Mouse (Mus musculus) MEL (cell line): ENCODE measurements around the gene Fcrla. TPM values are rescaled to one million over a fixed set of nuclear protein-coding genes. Genes with fewer than 3 reads are reported as not detected.

Experiments used
- DNase-seq: peaks from one replicate; pipeline ENCODE4 v3.0.0; 2011; ENCODE audit warnings: low read depth, low spot score
- H3K27ac ChIP-seq: 2 replicates; pipeline ENCODE4 v1.5.1; 2012; ENCODE audit warnings: low read depth, mild to moderate bottlenecking, control low read depth, low read length, moderate library complexity; ENCODE audit not compliant: control insufficient read depth
- H3K27me3 ChIP-seq, 2 experiments: fragments of 150-350 bp in 1 of 2; sonication (generic) in 1 of 2; 2 replicates each; pipeline ENCODE4 v1.6.1; 2012; ENCODE audit warnings: low read length in 2 of 2, mild to moderate bottlenecking in 2 of 2, improper control_type of control experiment in 1 of 2, moderate library complexity in 1 of 2; ENCODE audit not compliant: insufficient read depth in 2 of 2, control insufficient read depth in 1 of 2
- H3K36me3 ChIP-seq, 2 experiments: 2 replicates each; pipeline ENCODE4 v1.6.1; 2012 to 2014; ENCODE audit warnings: low read length in 2 of 2, improper control_type of control experiment in 1 of 2, inconsistent platforms in 1 of 2, mild to moderate bottlenecking in 1 of 2; ENCODE audit not compliant: insufficient read depth in 2 of 2, control insufficient read depth in 1 of 2
- H3K4me1 ChIP-seq, 2 experiments: fragments of 150-350 bp in 1 of 2; sonication (generic) in 1 of 2; 2 replicates each; pipeline ENCODE4 v1.6.1; 2012; ENCODE audit warnings: low read length in 2 of 2, improper control_type of control experiment in 1 of 2, mild to moderate bottlenecking in 1 of 2; ENCODE audit not compliant: insufficient read depth in 2 of 2, control insufficient read depth in 1 of 2
- H3K4me3 ChIP-seq, 2 experiments: fragments of 150-350 bp in 1 of 2; sonication (generic) in 1 of 2; 2 replicates each; pipeline ENCODE4 v1.5.1; 2012; ENCODE audit warnings: low read depth in 2 of 2, low read length in 2 of 2, mild to moderate bottlenecking in 2 of 2, moderate library complexity in 2 of 2, control low read depth in 1 of 2, improper control_type of control experiment in 1 of 2; ENCODE audit not compliant: control insufficient read depth in 1 of 2, insufficient read depth in 1 of 2
- H3K79me2 ChIP-seq: 2 replicates; pipeline ENCODE4 v1.6.1; 2012; ENCODE audit warnings: mild to moderate bottlenecking, low read length, moderate library complexity; ENCODE audit not compliant: control insufficient read depth, poor library complexity, insufficient read depth
- H3K9ac ChIP-seq: 2 replicates; pipeline ENCODE4 v1.6.1; 2012; ENCODE audit warnings: low read depth, mild to moderate bottlenecking, control low read depth, low read length, moderate library complexity; ENCODE audit not compliant: control insufficient read depth, poor library complexity, severe bottlenecking
- H3K9me3 ChIP-seq: fragments of 150-350 bp; sonication (generic); replicated peaks from 2 replicates; pipeline ENCODE4 v1.6.1; 2012; ENCODE audit warnings: mild to moderate bottlenecking, low read length, improper control_type of control experiment, moderate library complexity; ENCODE audit not compliant: insufficient read depth
- CHD1 ChIP-seq: IDR thresholded peaks from 2 replicates; pipeline ENCODE4 v1.6.1; 2012; ENCODE audit warnings: low read depth, mild to moderate bottlenecking, inconsistent platforms, low read length, improper control_type of control experiment
- CHD2 ChIP-seq: IDR thresholded peaks from 2 replicates; pipeline ENCODE4 v1.6.1; 2011; ENCODE audit warnings: low read length, improper control_type of control experiment
- EP300 ChIP-seq, 2 experiments: IDR thresholded peaks; 2 replicates each; pipeline ENCODE4 v1.6.1; 2011; ENCODE audit warnings: improper control_type of control experiment in 2 of 2, low read length in 2 of 2, low read depth in 1 of 2, mild to moderate bottlenecking in 1 of 2
- GABPA ChIP-seq: IDR thresholded peaks from 2 replicates; pipeline ENCODE4 v1.6.1; 2012; ENCODE audit warnings: low read depth, mild to moderate bottlenecking, inconsistent platforms, low read length, improper control_type of control experiment, moderate library complexity
- GATA1 ChIP-seq: IDR thresholded peaks from 2 replicates; pipeline ENCODE4 v1.6.1; 2011; ENCODE audit warnings: low read depth, low read length, improper control_type of control experiment
- HCFC1 ChIP-seq: IDR thresholded peaks from 2 replicates; pipeline ENCODE4 v1.6.1; 2012; ENCODE audit warnings: low read depth, mild to moderate bottlenecking, inconsistent platforms, low read length, improper control_type of control experiment, moderate library complexity
- JUND ChIP-seq: IDR thresholded peaks from 2 replicates; pipeline ENCODE4 v1.6.1; 2011; ENCODE audit warnings: low read depth, mild to moderate bottlenecking, improper control_type of control experiment, low read length
- KAT2A ChIP-seq: conservative IDR thresholded peaks from 2 replicates; pipeline ENCODE4 v1.6.1; 2012; ENCODE audit warnings: low read depth, low read length, improper control_type of control experiment, inconsistent platforms
- MAX ChIP-seq: IDR thresholded peaks from 2 replicates; pipeline ENCODE4 v1.6.1; 2011; ENCODE audit warnings: low read length, improper control_type of control experiment
- MAZ ChIP-seq: IDR thresholded peaks from 2 replicates; pipeline ENCODE4 v1.6.1; 2012; ENCODE audit warnings: low read depth, mild to moderate bottlenecking, inconsistent platforms, low read length, improper control_type of control experiment
- MEF2A ChIP-seq: IDR thresholded peaks from 2 replicates; pipeline ENCODE4 v1.6.1; 2014; ENCODE audit warnings: low read depth, mild to moderate bottlenecking, inconsistent platforms, low read length, improper control_type of control experiment; ENCODE audit not compliant: poor library complexity, insufficient replicate concordance, severe bottlenecking; ENCODE audit errors: extremely low read depth
- MYB ChIP-seq: IDR thresholded peaks from 2 replicates; pipeline ENCODE4 v1.6.1; 2011; ENCODE audit warnings: mild to moderate bottlenecking, low read depth, low read length, improper control_type of control experiment
- MYC ChIP-seq: IDR thresholded peaks from 2 replicates; pipeline ENCODE4 v1.6.1; 2011; ENCODE audit warnings: low read depth, mild to moderate bottlenecking, low read length, improper control_type of control experiment, moderate library complexity
- NRF1 ChIP-seq: IDR thresholded peaks from 2 replicates; pipeline ENCODE4 v1.6.1; 2014; ENCODE audit warnings: low read depth, mild to moderate bottlenecking, inconsistent platforms, low read length, improper control_type of control experiment, moderate library complexity; ENCODE audit not compliant: poor library complexity, insufficient read depth, severe bottlenecking
- POLR2A ChIP-seq, 2 experiments: IDR thresholded peaks; 2 replicates each; pipeline ENCODE4 v1.6.1; 2011 to 2012; ENCODE audit warnings: low read length in 2 of 2, mild to moderate bottlenecking in 2 of 2, control low read depth in 1 of 2, improper control_type of control experiment in 1 of 2, low read depth in 1 of 2, moderate library complexity in 1 of 2; ENCODE audit not compliant: control insufficient read depth in 1 of 2, insufficient read depth in 1 of 2, poor library complexity in 1 of 2
- POLR2AphosphoS2 ChIP-seq: IDR thresholded peaks from 2 replicates; pipeline ENCODE4 v1.6.1; 2011; ENCODE audit warnings: low read length, improper control_type of control experiment
- RAD21 ChIP-seq: IDR thresholded peaks from 2 replicates; pipeline ENCODE4 v1.6.1; 2011; ENCODE audit warnings: mild to moderate bottlenecking, low read depth, low read length, improper control_type of control experiment
- RCOR1 ChIP-seq: IDR thresholded peaks from 2 replicates; pipeline ENCODE4 v1.6.1; 2012; ENCODE audit warnings: low read depth, mild to moderate bottlenecking, inconsistent platforms, low read length, improper control_type of control experiment
- SMC3 ChIP-seq: IDR thresholded peaks from 2 replicates; pipeline ENCODE4 v1.6.1; 2011; ENCODE audit warnings: low read depth, low read length, improper control_type of control experiment
- USF1 ChIP-seq: IDR thresholded peaks from 2 replicates; pipeline ENCODE4 v1.6.1; 2014; ENCODE audit warnings: low read depth, mild to moderate bottlenecking, inconsistent platforms, low read length, improper control_type of control experiment, moderate library complexity
- ZMIZ1 ChIP-seq: IDR thresholded peaks from 2 replicates; pipeline ENCODE4 v1.6.1; 2012; ENCODE audit warnings: low read depth, mild to moderate bottlenecking, inconsistent platforms, low read length, improper control_type of control experiment, moderate library complexity
- polyA plus RNA-seq, 2 experiments: library from polyadenylated mRNA; stranded (reverse) in 1 of 2; unstranded in 1 of 2; fragments of >175 nt in 1 of 2; fragments of >200 nt in 1 of 2; gene quantifications; 2 replicates each; pipeline versions ENCODE4 v1.2.1 to v1.2.4; 2012; ENCODE audit warnings: low replicate concordance in 2 of 2, low read depth in 1 of 2; ENCODE audit not compliant: insufficient read length in 2 of 2, insufficient read depth in 1 of 2, missing spikeins in 1 of 2
- total RNA-seq: library from RNA; depleted of rRNA; stranded (reverse); fragments of 300-350 nt; gene quantifications from 2 replicates; pipeline ENCODE4 v1.2.3, GENCODE M21; 2012; rRNA removed

The Fcrla gene
- total RNA-seq: 0.12 and 0.39 TPM in 2 replicates
- under 1 TPM in 1 of 2 experiments, not detected in 1; 0.18 TPM for polyA plus RNA-seq

- Histone ChIP-seq H3K9ac (no peak within 1 kb of the TSS), H3K4me1 (peaks cover 5 to 11% of the 10 kb centered on the region in 2 experiments), H3K79me2 (no peaks in the 10 kb centered on the region), H3K27me3 (no peaks in the 10 kb centered on the region)
- TF ChIP-seq EP300 (IDR thresholded peaks at IDR 0.05; ENCODE audit: low read depth in 1 of 2, low read length in 2 of 2): no peak
- TF ChIP-seq MYC: no peak
- no peak for TF ChIP-seq MYB
- TF ChIP-seq GATA1: no peak
- TF ChIP-seq POLR2A (IDR thresholded peaks at IDR 0.05; ENCODE audit: control insufficient read depth in 1 of 2, insufficient read depth in 1 of 2, low read depth in 1 of 2, low read length in 2 of 2, poor library complexity in 1 of 2): no peak
- TF ChIP-seq USF1: no peak
- TF ChIP-seq CHD1: no peak
- TF ChIP-seq ZMIZ1: no peak
- TF ChIP-seq CHD2: no peak
- TF ChIP-seq NRF1: no peak
- no peak for TF ChIP-seq POLR2AphosphoS2
- no peak for TF ChIP-seq GABPA
- TF ChIP-seq MEF2A: no peak
- no peak for TF ChIP-seq HCFC1
- no peak for TF ChIP-seq JUND
- TF ChIP-seq MAX: no peak
- TF ChIP-seq, all 39 proteins: peak for 0
- Histone ChIP-seq H3K9me3 (no peaks in the 10 kb centered on the region), H3K36me3 (peaks cover 0 to 7% of the 10 kb centered on the region in 2 experiments; a peak in 2 of 4 replicates), H3K4me3 (no peak within 1 kb of the TSS), H3K27ac (no peak within 1 kb of the TSS)
- DNase-seq: no peak
These were observed at the start of gene Fcrla for GRCm38 (mm10) chr1:170927378-170927777. Gene Fcrla (minus strand): TSS chr1:170927583.

GRCm38 (mm10) chr1:170976447-170976846, 49.1 kb upstream of the Fcrla start, which contains the start of gene Fcgr2b:
Gene Fcgr2b (minus strand): TSS chr1:170976547.
- DNase-seq: no peak
- no peak for TF ChIP-seq RCOR1
- TF ChIP-seq KAT2A: no peak
- no peak for TF ChIP-seq ZMIZ1
- TF ChIP-seq RAD21: no peak
- TF ChIP-seq MAZ: no peak
- TF ChIP-seq SMC3: no peak
- no peak for TF ChIP-seq HCFC1
- Histone ChIP-seq H3K4me3 (peak within 1 kb of the TSS; percentile 46 to 78), H3K9ac (peak within 1 kb of the TSS; percentile 69), H3K4me1 (peaks cover 7 to 25% of the 10 kb centered on the region in 2 experiments), H3K27ac (peak within 1 kb of the TSS; percentile 66), H3K36me3 (peaks cover 0 to 20% of the 10 kb centered on the region in 2 experiments; a peak in 2 of 4 replicates), H3K9me3 (no peaks in the 10 kb centered on the region), H3K79me2 (no peaks in the 10 kb centered on the region), H3K27me3 (no peaks in the 10 kb centered on the region)
